Mouse (Mus musculus) left cerebral cortex, postnatal 10 days (tissue): Measurements from ENCODE around the gene Fkbp6. TPM values are rescaled to one million over a fixed set of nuclear protein-coding genes. Genes with fewer than 3 reads are reported as not detected.
A peak's percentile ranks its signal among the peaks of the same experiment; 100 is the strongest.

ENCODE experiments used
- DNase-seq, 2 experiments: peaks; one replicate each; pipeline ENCODE4 v3.0.0; 2021 to 2022; ENCODE audit warnings: low spot score in 2 of 2, mixed read lengths in 1 of 2; ENCODE audit errors: extremely low spot score in 1 of 2
- intact Hi-C: fragments of 180-260 bp; cut with DNase I; formaldehyde crosslinking; loops from one replicate; pipeline ENCODE4 v1.15.1; 2025
- total RNA-seq, 2 experiments: library from RNA; stranded (reverse); gene quantifications; 2 replicates each; pipeline ENCODE4 v1.2.3; 2021

Gene Fkbp6
- total RNA-seq, 2 experiments from 2014 or later: 0.65 TPM; not detected in 1

DNA sequence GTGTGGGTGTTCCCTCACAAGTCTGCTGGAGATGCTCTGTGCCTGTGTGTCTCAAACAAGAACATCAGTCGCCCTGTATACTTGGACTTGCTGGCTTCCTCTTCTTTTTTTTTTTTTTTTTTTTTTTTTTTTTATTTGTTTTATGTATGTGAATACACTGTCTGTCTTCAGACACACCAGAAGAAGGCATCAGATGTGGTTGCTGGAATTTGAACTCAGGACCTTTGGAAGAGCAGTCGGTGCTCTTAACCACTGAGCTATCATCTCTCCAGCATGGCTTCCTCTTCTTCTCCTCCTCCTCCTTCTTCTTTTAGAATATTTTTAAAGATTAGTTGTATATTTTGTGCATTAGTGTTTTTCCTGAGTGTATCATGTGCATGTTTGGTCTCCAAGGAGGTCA lies 7.7 kb upstream of the Fkbp6 start:
- intact Hi-C loops: no loop called here
- DNase-seq: peak in 1 of 2 experiments; percentile 67

- DNase-seq: no peak
- intact Hi-C loops: no loop called here
These were observed 6.2 kb upstream of the Fkbp6 start for GRCm38 (mm10) chr5:135356090-135356489.

- no peak for DNase-seq
- intact Hi-C loops: no loop called here
These were observed 3.7 kb upstream of the Fkbp6 start for GRCm38 (mm10) chr5:135353564-135353963.

- no peak for DNase-seq
- intact Hi-C loops: no loop called here
These were observed 3.2 kb upstream of the Fkbp6 start, which contains the start of gene Trim50 for GRCm38 (mm10) chr5:135352995-135353394. Gene Trim50 (plus strand): TSS chr5:135353295.

- intact Hi-C loops: no loop called here
- DNase-seq: no peak
These were observed 1.8 kb upstream of the Fkbp6 start for GRCm38 (mm10) chr5:135351606-135352005.

DNA sequence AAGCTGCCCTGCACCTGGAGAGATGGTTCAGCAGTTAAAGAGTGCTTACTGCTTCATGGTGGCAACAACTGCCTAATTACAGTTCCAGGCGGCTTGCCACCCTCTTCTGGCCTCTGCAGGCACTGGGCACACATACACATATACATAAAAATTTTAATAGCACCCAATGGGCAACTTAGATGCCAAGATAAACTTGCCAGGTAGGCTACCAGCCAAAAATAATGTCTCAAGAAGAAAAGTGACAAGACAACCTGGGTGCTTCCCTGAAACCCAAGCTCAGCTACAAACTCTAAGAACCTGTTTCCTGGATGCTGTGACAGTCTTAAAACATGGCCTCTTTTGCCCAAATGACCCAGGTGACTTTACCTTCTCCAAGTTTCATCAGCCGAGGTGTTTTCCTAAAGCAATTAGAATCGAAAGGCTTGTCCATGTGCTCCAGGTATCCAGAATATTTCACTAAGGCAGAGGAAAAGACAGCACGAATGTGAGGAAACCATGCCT lies 2.3 kb downstream of the Fkbp6 start:
- intact Hi-C loops: loop anchor here (10.0 kb wide), 1 partner anchor 243 kb away; no protein-coding TSS in a partner anchor
- no peak for DNase-seq

DNA sequence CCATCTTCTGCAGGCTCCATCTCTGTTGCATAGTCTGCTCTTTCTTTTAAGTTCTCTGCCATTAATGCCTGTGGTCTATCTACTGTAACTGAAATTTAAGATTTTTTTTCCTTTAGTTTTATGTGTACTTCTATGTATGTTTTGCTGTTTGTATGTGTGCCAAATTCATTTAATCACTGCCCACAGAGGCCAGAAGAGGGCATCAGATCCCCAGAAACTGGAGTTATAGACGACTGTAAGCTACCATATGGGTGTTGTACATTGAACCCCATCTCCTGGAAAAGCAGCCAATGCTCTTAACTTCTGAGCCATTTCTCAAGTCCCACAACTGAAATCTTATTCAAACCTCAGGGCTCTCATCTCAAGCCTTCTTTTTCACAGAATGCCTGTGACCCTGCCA lies 3.4 kb downstream of the Fkbp6 start:
- DNase-seq: no peak

DNA sequence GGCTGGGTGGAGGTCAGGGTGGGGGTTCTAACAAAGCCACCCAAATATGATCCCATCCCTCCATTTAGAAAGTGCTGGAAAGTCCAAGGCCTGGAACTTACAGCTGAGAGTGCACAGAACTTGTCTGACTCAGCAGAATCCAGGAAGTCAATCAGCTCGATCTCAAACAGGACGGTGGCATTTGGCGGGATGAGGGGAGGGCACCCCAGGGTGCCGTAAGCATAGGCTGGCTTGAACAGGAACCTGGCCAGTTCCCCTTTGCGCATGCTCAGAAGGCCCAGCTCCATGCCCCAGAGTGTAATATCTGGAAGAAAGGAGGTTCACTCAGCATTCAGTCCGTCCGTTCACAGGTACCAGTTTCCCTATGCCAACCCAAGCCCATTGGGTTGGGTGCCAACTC lies 3.9 kb downstream of the Fkbp6 start:
- peak in 1 of 2 experiments; percentile 18 for DNase-seq
- intact Hi-C loops: loop anchor here (10.0 kb wide), 1 partner anchor 241 kb away; no protein-coding TSS in a partner anchor

More for the DNA sequence above, 3.4 kb downstream of the Fkbp6 start:
- intact Hi-C loops: loop anchor here (10.0 kb wide), 1 partner anchor 242 kb away; no protein-coding TSS in a partner anchor

GRCm38 (mm10) chr5:135337575-135337974 lies 12.3 kb downstream of the Fkbp6 start:
- intact Hi-C loops: no loop called here
- no peak for DNase-seq

- DNase-seq: no peak
- intact Hi-C loops: no loop called here
These were observed 18.7 kb downstream of the Fkbp6 start for GRCm38 (mm10) chr5:135331161-135331560.

DNA sequence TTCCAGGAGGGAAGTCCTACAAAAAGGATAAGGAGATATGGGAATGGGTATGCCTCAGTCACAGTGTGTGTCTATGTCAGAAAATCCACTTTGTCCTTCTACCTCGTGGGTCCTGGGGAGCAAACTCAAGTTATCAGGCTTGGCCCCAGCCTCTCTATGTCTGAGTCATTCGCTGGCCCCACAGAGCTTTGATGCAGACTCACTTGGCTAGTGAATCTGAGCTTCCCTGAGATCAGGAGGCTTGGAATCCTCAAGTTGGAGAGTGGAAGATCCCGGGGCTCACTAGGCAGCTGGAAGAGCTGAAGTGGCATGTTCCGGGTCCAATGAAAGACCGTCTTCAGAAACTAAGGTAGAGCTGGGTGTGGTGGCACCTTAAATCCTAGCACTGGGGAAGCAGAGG lies 19.6 kb downstream of the Fkbp6 start:
- intact Hi-C loops: no loop called here
- DNase-seq: no peak

- no peak for DNase-seq
- intact Hi-C loops: no loop called here
These were observed 20.4 kb downstream of the Fkbp6 start for GRCm38 (mm10) chr5:135329471-135329870.

GRCm38 (mm10) chr5:135326121-135326659 lies 23.7 kb downstream of the Fkbp6 start:
- intact Hi-C loops: no loop called here
- no peak for DNase-seq

- intact Hi-C loops: no loop called here
- no peak for DNase-seq
These were observed 27.6 kb downstream of the Fkbp6 start for GRCm38 (mm10) chr5:135322197-135322596.

GRCm38 (mm10) chr5:135319856-135320255 lies 30.0 kb downstream of the Fkbp6 start:
- intact Hi-C loops: no loop called here
- DNase-seq: no peak

DNA sequence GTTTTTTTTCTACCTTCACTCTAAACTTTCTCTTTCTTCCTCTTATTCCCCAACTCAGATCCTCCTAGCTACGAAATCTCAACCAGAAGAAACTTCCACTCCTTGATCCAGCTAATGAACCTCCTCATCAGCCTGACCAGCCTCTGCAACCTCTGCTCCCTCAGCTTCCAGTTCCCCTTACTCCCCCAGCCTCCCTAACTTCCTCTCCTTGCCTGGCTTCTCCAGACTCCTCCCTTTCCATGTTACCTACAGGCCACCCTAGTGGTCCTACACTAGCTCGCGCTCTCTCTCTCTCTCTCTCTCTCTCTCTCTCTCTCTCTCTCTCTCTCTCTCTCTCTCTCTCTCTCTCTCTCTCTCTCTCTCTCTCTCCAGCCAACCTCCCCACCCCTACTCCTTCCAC lies 33.7 kb downstream of the Fkbp6 start:
- no peak for DNase-seq
- intact Hi-C loops: no loop called here

- no peak for DNase-seq
- intact Hi-C loops: no loop called here
These were observed 43.4 kb downstream of the Fkbp6 start for GRCm38 (mm10) chr5:135306321-135306965.

- intact Hi-C loops: no loop called here
These were observed 47.4 kb downstream of the Fkbp6 start for GRCm38 (mm10) chr5:135302454-135302853.

GRCm38 (mm10) chr5:135301916-135302315 lies 47.9 kb downstream of the Fkbp6 start:
- DNase-seq: no peak
- intact Hi-C loops: no loop called here

More at GRCm38 (mm10) chr5:135302454-135302853, 47.4 kb downstream of the Fkbp6 start:
- DNase-seq: no peak

- intact Hi-C loops: no loop called here
- no peak for DNase-seq
These were observed 57.8 kb downstream of the Fkbp6 start for GRCm38 (mm10) chr5:135292001-135292400.
